Mouse (Mus musculus) ZHBTc4 (cell line): ENCODE measurements around the gene Rgs16.

Experiments used
- DNase-seq: peaks from one replicate; pipeline ENCODE4 v3.0.0-alpha.2; 2011; ENCODE audit warnings: low read depth, low spot score

The Rgs16 gene

DNA sequence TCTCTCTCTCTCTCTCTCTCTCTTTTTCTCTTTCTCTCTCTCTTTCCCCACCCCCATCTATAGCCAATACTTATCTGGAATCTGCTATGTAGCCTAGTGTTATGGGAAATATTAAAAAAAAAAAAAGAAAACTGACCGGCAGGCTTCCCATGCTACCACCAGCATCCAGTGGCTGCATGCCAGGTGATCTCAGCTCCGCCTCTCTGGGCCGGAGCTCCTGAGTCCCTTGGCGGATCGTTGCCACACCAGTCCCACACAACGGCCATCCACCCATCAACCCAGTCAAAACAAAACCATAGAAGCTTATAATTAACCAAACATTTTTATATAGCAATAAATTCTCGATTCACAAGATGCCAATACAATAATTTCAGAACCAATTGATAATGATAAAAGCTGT is 19.2 kb upstream of the Rgs16 start:
- no peak for DNase-seq

DNA sequence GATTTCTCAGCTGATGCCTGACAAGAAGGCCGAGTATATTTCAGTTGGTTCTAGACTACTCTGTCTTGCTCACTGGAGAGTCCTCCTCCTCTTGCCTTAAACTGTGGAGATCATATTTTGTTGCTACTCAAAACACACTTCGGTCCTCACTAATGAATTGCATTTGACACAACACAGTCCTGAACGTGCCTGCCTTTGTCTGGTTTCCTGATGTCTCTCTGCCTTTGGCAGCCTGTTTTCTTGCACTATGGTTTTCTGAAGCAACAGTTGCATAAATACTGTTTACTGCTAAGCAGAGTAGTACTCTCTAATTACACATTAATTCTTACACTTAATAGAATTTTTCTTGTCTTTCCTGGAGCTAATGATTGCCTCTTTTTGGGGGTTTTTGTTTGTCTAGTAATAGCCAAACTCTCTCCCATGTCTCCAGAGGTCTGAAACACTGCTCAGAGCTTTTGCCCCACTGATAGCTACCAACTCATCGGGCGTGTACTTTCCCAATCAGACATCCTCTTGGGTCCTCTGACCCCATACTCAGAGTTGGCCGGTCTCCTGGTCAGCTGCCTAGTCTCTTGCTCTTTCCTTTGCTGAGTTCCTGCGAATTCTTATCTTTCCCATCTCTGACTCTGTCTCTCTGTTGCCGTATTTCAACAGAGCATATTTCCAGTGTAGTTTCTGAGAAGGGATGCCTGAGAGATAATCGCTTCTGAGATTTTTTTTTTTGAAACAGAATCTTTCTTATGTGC is 18.4 kb upstream of the Rgs16 start:
- DNase-seq: no peak

DNA sequence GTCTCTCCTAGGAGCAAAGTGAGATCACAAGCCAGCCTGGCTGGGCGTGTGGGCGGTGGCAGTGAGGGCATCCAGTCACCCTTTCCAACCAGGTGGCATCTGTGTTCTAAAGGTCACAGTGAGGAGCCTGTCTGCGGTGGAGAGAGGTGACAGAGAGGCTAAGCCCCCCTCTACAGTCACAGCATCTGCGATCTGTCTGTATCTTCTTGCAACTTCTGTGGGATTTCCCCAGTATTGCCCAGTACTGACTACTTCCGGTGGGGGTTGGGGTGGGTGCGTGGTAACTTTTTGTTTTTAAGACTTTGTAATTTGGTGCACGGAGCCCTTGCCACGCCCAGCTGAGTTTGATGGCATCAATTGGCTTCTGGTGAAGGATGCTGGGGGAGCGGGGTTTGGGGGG is 16.7 kb upstream of the Rgs16 start:
- no peak for DNase-seq

DNA sequence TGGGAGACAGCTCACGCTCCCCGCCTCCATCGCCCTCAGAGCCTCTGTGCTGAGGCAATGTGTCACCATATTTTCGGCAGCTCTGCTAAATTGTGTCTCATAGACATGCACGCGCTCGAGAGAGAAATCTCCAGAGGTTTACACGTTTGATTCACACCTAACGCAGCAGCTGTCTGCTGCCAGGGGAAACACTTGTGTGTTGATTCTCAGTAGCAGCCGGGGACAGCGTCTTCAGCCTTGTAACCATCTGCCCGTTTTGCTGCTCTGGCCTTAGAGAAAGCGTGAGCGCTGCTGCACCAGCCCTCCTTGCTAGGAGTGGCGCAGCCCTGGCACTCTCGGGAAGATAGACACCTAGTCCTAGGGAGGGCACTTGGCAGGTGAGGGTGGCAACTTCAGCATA is 13.5 kb upstream of the Rgs16 start:
- no peak for DNase-seq

DNA sequence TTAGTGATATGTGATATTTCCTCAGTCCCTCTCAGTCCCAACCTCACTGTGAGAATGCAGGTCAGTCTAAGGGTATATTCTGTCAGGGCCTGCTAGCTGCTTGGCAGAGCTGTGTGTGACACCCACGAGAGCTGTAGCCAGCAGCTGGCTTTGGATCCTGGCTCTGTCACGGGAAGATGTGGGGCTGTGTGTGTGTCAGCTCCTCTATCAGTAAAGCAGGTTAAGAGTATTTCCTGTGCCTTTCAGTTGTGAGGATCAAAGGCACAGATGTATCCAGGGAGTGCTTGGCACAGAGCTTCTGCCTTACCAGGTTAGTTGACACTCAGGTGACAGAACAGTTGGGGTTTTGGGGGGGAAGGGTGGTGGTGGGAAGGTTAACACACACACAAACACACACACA is 10.3 kb upstream of the Rgs16 start:
- DNase-seq: no peak

DNA sequence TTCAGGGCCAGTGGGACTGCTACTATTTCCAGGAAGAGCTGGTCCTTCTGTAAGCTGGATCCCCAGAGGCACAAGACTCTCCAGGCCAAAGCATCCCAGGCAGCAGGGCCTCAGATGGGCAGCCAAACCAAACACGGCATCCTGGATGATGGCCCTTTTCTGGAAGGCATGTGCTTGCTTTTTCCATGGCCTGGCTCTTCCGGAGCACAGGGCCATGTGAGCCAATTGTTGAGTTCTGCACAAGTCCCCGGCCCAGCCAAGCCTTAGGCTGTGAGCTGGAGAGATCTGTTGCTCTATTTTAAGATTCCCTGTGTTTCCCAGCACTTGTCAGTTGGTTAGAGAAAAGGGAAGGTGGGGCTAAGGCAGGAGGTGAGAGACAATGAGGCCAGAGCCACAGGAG is 9.5 kb upstream of the Rgs16 start:
- DNase-seq: no peak

DNA sequence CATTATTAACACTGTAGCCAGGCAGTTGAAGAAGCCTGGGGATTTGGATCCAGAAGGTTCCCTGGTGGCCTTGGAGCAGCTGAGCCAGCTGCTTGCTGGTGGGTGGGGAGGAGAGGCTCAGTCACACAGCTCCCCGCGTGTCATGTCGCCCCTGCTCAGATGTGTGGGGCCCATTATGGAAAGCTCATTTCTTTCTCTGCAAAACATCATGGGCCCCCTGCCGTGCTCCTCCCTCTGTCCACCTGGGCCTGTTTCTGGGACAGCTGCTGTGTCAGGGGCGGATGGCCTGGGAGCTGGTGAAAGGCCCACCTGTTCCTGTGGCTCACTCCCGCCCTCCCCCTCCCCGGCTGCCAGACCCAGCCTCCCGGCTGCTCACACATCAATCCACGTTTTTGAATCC is 7.0 kb upstream of the Rgs16 start:
- DNase-seq: no peak

DNA sequence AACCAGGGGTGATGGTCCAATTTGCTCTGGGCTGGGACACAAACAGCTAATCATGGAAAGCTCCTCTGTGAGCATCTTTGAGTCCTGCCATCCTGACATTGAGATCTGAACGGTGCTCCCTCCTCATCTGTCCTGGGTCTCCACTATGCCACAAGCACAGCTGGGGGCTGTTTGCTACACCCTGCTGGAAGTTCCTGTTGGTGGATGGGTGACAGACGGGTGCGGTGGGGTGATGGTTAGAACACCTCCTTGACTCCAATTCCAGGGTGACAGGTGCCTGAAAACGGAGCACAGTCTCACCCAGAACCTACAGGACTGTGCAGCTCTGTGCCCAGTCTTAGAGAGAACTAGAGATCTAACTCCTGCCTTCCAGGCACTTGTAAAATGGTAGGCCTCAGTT is 5.3 kb upstream of the Rgs16 start:
- no peak for DNase-seq

DNA sequence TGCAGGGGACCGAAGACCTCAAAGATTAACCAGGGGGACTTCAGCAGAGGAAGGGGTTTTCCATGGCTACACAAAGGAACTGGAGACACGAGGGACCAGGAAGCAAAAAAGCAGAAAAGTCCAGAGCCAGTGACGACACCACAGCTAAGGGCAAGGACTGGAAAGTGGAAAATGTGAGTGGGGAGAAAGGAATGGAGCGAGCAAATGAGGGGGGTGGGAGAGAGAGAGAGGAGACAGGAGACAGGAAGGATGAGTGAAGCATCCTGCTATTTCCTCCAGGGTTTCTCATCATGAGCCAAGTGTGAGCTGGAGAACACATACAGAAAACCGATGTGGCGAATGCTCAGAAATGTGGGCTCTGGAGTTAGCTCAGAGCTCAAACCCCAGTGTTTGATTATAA is 4.1 kb upstream of the Rgs16 start:
- no peak for DNase-seq

DNA sequence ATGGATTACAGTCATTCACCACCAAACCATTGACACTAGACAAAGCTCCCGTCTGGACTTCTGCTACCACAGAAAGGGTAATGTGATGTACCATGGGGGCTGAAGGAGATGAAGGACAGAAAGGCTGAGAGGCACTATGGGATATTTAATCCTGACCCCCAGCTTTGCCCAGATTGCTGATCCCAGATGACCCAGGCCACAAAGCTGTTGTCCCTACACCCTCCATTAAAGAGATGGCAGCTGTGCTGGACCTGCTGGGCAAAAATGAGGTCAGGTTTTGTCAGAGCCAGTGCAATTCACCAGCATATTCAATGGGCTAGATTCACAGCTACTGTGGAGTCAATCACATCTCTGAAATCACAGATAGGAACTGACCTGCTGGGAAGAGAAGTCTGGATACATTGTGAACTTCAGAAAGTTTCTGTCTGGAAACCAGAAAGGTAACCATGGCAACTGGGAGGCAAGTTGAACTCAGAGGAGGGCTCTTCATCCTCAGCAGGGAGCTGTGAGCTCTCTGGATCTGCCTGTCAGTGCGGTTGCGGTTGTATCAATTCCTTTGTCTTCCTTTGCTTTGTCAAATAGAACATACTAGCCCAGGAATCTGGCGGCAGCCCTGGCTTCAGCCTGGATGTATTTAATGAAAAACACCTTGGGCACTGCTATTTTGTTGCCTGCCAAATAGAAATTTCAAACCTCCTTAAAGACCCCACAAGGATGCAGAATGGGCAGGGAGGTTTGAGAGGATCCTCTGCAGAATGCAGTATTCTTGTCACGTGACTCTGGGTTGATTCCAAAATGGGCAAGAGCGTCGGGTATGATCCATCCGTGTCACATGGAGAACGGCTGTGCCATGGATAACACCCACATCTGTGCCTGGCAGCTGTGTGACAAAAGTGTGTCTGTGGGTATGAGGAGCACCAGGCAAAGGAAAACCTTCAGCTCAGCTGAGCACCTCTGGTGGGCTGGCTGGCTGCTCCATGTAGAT is 2.8 kb upstream of the Rgs16 start:
- peak; percentile 64 for DNase-seq

DNA sequence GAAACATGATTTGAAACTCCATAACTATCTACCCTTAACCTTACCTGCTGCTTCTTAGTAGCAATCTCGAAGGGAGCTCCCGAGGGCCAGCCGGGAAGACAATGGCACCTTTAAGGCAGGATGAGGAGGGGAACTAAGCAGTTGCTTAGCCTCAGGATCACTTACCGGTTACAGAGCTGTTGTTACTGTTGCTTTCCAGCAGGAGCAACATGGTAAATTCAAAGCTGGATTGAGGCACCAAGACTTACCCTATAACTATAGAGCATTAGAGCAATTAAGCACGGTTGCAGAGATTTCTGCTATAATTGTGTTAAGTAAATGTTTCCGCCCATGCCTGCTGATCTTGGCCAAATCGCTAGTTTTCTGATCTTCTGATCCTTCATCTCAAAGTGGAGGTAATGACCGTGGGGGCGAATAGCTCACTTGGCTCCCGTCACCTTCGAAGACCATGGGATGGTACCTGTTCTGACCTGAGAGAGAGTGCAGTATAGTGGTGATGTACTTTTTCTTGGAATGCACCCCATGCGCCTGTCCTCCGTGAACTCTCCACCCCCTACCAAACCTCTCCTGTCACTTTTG is 623 bp upstream of the Rgs16 start:
- peak; percentile 44 for DNase-seq

DNA sequence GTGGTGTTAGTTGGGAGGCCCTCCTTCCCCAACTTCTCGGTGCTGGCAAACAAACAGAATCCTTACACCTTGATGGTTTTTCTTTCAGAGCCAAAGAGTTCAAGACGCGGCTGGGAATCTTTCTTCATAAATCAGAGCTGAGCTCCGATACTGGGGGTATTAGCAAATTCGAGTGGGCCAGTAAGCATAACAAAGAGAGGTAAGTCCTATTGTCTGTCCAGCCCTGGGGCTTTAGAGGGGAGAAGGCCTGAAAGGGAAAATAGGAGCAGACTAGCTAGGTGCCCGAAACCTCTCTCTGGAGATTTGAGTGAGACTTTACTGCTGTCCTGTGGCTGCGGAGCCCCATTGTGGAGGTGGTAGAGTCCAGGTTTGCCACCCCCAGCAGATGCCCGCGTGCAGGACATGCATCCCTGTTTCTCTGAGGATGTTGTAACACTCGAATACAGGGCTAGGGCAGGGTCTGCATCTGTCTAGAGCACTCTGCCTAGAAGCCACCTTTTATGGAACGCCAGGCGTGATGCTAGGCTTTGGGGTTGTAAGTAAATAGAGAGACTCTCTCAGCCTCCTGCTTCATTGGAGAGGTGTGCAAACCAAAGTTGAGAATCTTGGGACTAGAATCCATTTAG is 739 bp downstream of the Rgs16 start:
- DNase-seq: peak; percentile 36

DNA sequence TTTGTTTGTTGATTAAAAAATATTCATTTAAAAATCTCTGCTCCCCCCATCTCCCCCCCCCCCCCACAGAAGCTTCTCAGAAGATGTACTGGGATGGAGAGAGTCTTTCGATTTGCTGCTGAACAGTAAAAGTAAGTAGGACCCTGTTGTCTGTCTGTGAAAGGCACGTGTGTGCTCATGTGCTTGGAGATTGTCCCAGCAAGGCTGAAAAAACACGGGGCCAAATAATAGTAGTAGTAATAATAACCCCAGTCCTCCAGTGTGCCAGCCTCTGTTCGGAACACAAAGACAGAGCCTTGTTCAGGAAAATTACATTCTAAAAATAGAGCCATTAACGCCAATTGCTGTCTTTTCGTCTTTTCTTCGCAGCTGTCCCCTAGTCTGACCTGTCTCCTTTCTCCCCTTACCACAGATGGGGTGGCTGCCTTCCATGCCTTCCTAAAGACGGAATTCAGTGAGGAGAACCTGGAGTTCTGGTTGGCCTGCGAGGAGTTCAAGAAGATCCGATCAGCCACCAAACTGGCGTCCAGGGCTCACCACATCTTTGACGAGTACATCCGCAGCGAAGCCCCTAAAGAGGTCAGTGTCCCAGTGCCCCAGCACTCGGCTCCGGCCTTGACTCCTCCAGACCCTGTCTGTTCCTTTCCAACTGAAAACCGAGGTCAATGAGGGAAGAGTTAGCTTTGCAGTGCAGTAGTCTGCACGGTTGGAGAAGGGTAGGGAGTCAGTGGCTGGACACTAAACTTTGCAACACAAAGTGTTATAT is 1.6 kb downstream of the Rgs16 start:
- no peak for DNase-seq

DNA sequence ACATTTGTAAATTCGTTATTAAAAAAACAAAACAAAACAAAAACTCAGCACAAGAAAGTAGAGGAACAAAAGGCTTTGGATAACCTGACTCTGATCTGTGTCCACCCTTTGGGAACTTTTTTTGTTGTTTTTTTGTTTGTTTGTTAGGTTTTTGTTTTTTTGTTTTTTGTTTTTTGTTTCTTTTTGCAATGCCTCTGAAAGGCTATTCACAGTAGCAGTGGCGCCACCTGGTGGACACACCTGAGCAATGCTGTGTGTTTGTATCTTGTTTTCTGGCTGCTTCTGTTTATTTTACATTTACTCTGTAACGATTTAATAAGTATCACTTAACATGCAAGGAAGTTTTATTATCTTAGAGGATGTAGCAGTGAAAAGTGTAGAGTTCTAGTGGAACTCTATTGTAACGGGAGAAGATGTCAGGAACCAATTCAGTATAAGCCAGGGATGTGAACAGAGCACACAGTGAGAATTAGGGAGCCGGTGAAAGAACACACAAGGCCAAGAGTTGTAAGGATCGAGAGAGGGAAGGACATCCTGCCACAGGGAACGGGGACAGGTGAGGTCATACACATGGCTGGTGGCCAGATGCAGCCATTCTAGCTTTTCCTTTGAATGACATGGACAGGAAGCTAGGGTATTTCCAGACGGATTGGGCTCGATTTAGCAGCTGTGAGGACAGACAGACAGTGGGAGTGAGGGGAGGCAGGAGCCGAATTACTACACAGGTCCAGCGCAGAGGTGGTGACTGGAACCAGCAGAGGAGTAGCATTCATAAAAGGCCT is 2.4 kb downstream of the Rgs16 start:
- DNase-seq: peak; percentile 77

DNA sequence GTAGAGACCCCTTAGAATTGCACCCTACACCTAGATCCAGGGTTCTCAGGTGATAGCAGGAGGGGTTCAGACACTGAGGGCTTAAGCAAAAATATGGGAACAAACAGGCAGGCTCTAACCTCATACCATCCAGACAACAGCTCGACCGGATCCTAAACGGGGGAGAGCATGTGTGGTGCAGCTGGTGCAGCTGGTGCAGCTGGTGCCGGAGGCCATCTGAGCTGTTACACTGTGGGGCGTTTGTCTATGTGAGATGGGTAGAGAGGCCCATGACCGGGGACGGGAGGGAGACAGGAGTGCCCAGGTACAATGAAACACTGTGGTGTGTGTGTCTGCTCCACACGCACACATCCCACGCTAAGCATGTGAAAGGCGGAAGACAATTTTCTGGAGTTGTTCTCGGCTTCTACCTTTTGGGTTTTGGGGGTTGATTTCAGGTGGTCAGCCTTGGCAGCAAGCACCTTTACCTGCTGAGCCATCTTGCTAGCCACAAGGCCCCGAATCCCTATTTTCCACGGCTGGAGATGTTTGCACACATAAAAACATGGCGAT is 6.0 kb downstream of the Rgs16 start:
- DNase-seq: no peak

DNA sequence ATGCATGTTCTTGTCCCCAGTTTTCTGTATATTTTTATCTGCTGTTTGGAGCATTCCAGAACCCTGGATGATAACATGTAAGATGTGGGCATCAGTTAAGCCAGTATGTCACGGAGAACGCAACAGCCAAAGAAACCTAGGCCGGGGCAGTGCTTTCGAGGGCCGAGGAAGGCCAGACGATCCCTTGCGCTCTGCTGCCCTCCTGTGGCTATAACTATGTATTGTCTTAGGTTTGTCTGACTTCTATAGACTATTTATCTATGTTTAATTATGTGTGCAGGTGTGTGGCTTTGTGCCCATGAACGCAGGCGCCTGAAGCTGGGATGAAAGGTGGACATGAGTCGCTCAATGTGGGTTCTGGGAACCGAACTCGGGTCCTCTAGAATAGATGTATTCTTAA is 6.6 kb downstream of the Rgs16 start:
- peak; percentile 85 for DNase-seq

DNA sequence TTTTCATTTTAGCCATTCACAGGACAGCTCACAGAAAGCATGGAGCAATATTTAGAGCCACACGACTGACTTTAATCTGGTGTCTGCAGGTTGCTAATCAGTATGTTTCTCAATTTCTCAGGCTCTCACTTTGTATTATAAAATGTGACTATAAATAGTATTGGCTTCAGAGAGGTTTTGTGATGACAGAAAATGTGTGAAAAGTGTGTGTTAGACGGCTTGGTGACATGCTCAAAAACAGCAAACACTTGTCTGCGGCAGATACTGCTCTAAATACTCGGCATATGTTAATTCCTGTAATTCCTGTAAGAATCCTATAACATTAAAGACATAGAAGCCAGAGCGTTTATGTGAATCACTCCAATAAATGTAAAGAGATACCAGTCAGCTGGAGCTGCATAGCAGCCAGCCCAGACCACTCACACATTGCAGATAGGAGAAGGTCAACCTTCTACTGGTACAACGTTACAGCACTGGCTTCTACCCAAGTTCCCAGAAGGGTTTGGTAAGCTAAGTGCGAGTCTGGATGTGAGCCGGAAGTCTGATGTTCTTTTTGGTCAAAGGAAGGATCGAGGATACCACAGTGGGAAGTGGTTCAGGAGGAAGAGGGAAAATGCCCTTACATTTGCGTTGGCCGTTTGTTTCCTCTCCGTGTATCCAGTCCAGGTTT is 7.8 kb downstream of the Rgs16 start:
- no peak for DNase-seq

DNA sequence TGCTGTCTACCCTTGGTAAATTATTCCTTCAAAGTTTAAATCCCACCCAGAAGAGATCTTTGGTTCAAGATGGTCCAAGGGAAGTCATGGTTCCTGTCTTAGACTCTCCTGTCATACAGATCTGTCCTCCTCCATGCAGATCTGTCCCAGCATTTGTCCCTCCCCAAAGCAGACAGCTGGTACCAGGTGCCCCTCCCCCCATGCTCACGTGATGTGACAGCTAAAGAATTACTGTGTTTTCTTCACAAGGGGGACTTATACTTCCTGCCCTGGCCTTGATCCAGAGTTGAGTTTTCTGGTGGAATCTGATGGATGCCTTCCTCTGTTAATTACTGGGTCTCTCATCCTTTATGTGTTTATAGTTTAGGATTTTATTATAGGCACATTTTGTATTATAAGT is 8.4 kb downstream of the Rgs16 start:
- peak; percentile 65 for DNase-seq

DNA sequence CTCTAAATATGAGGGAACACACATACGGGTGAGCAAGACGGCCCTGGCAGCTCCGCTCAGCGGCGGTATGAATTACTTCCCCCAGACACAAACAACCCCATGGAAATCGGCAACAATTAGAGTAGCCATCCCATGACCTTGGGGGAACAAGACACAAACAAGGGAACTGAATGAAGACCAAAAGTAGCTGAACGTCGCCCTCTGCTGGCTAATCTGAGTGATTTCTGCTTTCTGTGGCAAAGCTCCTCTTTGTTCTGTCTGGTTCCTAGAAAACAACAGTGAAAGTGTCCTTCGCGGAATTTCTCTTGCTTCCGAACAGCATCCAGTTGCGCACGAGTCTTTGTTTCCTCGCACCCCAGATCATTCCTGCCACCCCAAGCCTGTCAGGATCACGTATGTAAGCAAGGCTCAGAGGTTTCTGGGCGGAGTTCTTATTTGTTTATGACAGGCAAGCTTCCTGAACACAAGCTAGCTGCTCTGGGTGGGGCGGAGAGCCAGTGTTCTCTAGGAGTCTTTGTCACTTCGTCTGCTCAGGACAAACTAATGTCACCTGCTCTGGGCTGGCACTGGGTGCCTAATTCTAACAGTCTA is 9.2 kb downstream of the Rgs16 start, which contains the start of gene Rnasel:
Gene Rnasel (plus strand): TSS at position 216 of the 591 bp plus-strand sequence.
- DNase-seq: peak; percentile 94
